Mouse (Mus musculus) adipose tissue, adult 10 weeks (tissue): ENCODE results near the gene Olfr463. TPM values are rescaled to one million over a fixed set of nuclear protein-coding genes. Genes with fewer than 3 reads are reported as not detected.

Experiments used
- polyA plus RNA-seq: library from polyadenylated mRNA; stranded (reverse); fragments of 350-450 nt; fragmentation: Illumina TruSeq; extraction: RNeasy Lipid Tissue Mini Kit (QIAGEN cat#74804); gene quantifications from one replicate; pipeline ENCODE4 v1.2.3, GENCODE M21; 2014; ENCODE audit warnings: low read depth, low replicate concordance

Gene Olfr463
- not detected for polyA plus RNA-seq

DNA sequence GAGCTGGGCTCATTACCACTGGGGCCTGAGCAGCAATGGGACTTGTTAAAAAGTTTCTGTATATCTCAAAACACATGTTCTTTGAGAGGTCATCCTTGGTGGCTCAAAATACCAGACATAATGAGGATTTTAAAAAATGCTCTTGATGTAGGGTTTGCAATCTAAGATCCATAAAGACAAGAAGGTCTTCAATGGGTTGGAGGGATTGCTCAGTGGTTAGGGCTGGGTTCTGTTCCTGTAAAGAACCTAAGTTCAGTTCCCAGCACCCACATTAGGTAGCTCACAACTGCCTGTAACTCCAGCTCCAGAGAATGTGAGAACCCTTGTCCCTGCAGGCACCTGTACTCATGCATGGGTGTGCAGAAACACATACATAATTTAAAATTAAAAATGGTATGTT lies at the start of gene Olfr463:
Olfr463 (minus strand) TSS at position 101 of the 400 bp plus-strand sequence.

DNA sequence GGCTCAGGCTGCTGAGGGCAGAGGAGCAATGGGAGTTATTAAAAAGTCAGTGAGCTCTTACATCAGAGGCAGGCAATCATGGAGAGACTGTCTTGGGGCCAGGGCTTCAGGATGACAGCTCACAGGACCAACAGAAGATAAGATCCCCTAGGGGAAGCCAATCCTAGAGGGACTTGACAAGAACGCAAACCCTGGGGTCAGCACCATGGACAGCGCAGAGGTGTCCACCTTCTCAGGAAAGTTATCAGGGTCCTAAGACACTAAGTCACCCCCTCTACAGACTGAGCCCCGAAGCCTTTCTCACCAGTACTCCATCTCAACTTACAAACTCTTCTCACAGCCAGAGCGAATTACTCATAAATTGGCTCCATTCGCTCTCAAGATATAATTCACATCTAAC lies 23.8 kb upstream of the Olfr463 start, which contains the start of gene Olfr464:
Olfr464 (minus strand) TSS at position 2 of the 400 bp plus-strand sequence.

DNA sequence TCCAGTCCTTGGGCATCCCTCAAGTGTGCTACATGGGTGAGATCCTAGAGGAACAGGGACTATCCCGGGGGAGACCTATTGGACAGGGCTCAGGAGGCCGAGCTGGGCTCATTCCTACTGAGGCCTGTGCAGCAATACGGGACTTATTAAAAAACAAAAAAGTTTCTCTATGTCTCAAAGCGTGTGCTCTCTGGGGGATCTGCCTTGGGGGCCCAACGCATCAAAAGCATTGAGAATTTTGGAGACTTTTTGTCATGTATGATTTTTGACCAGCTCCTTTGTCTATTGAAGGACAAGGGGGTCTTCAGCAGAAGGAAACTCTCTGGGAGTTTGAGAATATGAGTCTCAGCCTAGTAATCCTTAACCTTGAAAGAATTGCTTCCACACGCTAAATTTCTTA lies 5.0 kb downstream of the Olfr463 start, which contains the start of gene Olfr462:
Olfr462 (minus strand) TSS at position 101 of the 400 bp plus-strand sequence.

DNA sequence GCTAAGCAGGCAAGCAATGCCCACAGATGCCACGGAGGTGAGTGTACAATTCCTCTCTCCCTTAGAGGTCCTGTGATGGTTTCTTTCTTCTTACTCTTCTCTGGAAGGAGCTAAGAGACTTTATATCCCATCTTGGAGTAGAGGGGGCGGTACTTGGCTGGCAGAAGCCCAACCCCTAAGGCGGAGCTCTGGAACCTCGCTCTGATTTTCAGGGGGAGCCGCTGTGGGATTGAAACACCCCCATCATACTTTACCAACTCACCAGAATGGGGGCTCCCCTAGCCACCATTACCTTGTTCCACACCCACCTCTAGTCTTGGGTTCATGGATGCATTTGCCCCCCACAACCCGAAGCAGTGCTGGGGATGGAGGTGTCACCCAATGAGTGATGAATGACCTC lies 21.8 kb downstream of the Olfr463 start, which contains the start of gene Epx:
Epx (minus strand) TSS at position 101 of the 400 bp plus-strand sequence.

DNA sequence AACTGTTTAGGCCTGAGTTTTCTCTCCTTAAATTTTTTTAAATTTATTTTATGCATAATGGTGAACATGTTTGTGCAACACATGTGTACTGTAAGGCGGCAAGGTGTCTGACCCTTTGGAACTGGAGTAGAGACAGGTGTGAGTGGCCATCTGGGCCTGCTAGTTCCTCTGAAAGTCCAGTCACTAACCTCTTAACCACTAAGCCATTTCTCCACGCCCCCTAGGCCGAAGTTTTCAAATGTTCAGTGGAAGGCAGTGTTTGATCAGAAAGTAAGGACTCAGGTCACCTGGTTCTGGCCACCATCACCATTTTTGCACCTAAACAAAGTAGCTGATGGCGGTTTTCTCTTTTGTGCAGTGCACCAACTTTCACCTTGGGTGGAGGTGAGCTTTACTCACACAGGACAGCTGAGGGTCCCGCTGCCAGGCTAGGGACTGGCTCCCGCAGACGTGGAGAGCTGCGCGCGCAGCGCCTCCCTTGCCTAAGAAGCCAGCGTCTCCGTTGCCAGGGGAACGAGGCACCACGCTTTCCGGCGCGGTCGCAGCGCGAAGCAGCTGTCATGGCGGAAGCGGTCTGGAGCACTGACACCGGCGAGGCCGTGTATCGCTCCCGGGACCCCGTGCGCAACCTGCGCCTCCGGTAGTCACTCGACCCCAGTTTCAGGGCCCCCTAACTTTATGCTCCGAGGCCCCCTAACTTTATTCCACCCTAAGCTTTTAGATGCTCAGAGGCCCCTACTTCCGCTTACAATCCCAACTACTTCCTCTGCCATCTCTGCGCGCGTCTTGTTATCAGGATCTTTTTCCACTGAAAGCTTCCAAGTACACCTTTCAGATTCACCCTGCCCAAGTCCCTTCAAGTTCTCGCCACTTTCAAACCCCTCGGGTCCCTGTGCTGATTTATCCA lies 44.2 kb downstream of the Olfr463 start, which contains the start of gene Mks1:
Mks1 (plus strand) TSS at position 526 of the 907 bp plus-strand sequence.

Other genes starting within 250 kb of the Olfr463 start
- gene Rnf43, start 234.7 kb downstream of the Olfr463 start, polyA plus RNA-seq, result 21.6 TPM
- gene Supt4a, start 159.8 kb downstream of the Olfr463 start, polyA plus RNA-seq, result 69.9 TPM
- 4.8 TPM for gene Tspoap1, start 136.8 kb downstream of the Olfr463 start, polyA plus RNA-seq
- gene Mpo, start 103.8 kb downstream of the Olfr463 start, polyA plus RNA-seq, result not detected
- gene Lpo, start 69.1 kb downstream of the Olfr463 start, polyA plus RNA-seq, result not detected
- 14.8 TPM for gene Mks1, start 44.2 kb downstream of the Olfr463 start, polyA plus RNA-seq
- not detected for gene Epx, start 21.9 kb downstream of the Olfr463 start, polyA plus RNA-seq
- gene Olfr462, start 5.1 kb downstream of the Olfr463 start, polyA plus RNA-seq, result not detected
- not detected for gene Olfr464, start 23.6 kb upstream of the Olfr463 start, polyA plus RNA-seq
- gene Dynll2, start 90.1 kb upstream of the Olfr463 start, polyA plus RNA-seq, result 168 TPM
- gene Srsf1, start 150.0 kb upstream of the Olfr463 start, polyA plus RNA-seq, result 244 TPM
- gene Vezf1, start 170.9 kb upstream of the Olfr463 start, polyA plus RNA-seq, result 32.7 TPM
- gene Cuedc1, start 200.7 kb upstream of the Olfr463 start, polyA plus RNA-seq, result 54.7 TPM